Mouse (Mus musculus) thymus, adult 2 months (tissue): ENCODE results near the gene Usp34.

Experiments
- CTCF ChIP-seq: fragments of 200-500 bp; IDR thresholded peaks from 2 replicates; pipeline ENCODE4 v1.5.1; 2012; ENCODE audit warnings: mild to moderate bottlenecking, control low read depth, low read length, moderate library complexity, borderline replicate concordance; ENCODE audit not compliant: control insufficient read depth, poor library complexity, insufficient read depth; ENCODE audit errors: extremely low read depth
- POLR2A ChIP-seq: fragments of 200-500 bp; IDR thresholded peaks from 2 replicates; pipeline ENCODE4 v1.6.1; 2012; ENCODE audit warnings: mild to moderate bottlenecking, low read length, control low read depth, moderate library complexity; ENCODE audit not compliant: control insufficient read depth, poor library complexity, insufficient read depth; ENCODE audit errors: extremely low read depth

GRCm38 (mm10) chr11:23495231-23495630 is 188.5 kb downstream of the Usp34 start:
- TF ChIP-seq POLR2A (no peak), CTCF (no peak)
